Mouse (Mus musculus): ENCODE results near the gene Gipc1.
A peak's percentile ranks its signal among the peaks of the same experiment; 100 is the strongest.

The Gipc1 gene

DNA sequence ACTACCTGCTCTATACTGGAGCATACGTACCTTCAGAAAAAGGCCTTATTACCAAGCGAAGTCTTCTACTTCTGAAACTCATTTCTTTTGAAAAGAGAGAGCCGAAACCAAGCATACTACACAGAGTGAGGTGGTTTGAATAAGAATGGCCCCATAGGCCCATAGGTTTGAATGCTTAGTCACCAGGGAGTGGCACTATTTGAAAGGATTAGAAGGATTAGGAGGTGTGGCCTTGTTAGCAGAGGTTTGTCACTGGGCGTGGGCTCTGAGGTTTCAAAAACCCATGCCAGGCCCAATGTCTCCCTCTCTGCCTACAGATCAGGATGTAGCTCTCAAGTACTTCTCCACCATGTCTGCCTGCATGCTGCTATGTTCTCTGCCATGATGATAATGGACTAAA lies 4.4 kb upstream of the Gipc1 start:
- no peak for DNase-seq (ENCODE audit: low read depth, low spot score)

DNA sequence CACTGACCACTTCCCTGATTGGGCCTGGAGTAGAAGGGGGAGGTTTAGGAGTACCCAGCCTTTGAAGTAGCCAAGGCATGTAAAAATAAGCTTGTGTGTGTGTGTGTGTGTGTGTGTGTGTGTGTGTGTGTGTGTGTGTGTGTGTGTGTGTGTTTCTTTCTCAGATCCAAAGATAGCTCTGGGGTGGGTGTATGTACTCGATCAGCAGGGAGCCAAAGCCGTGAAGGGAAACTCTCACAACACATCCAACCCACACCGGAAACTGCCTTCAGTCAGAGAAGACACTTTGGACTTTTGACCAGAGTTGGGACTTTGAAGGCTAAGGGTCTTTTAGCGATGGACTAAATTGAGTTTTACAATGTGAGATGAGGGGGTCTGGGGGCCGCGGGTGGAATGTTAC lies 2.8 kb upstream of the Gipc1 start:
- DNase-seq (ENCODE audit: low read depth, low spot score): no peak

DNA sequence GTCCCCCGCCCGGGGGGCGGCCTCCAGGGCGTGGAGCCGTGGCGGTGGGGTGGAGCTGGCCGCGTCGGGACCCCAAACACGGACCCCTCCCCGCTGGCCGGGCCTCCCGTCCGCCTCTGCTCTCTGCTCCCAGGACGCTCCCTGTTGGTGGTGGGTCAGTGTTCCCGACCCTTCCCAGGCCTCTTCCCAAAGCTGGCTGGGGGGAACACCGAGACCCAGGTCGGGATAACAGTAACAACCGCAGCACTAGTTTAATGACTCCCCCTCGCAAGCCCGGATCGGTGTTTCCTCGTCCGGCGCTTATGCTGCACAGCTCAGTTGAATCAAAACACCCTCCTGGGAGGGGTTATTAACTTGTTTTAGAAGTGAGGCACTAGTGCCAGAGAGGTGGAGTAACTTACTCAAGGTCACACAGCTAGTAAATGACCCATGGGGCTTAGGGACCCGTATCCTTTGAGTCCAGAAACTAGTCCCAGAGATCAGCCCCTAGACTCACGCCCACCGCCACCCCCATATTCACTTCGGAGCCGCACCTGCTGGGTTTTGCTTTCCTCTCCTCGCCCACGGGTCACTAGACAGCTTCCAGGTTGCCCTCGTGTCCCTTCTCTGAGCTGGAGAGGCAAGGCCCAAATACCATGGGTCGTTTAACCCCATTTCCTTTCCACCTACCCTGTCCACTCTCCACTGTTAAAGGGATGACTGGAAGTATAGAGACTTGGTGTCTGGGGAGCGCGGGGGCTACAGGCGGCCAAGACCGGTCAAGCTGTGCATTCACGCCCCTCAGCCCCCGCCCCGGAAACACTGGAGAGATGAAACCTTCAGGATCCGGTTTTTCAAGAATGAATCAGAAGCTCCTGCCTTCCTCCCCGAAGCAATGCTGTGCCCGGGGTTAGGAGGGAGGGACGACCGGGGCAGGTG lies 526 bp downstream of the Gipc1 start:
- no peak for DNase-seq (ENCODE audit: low read depth, low spot score)

DNA sequence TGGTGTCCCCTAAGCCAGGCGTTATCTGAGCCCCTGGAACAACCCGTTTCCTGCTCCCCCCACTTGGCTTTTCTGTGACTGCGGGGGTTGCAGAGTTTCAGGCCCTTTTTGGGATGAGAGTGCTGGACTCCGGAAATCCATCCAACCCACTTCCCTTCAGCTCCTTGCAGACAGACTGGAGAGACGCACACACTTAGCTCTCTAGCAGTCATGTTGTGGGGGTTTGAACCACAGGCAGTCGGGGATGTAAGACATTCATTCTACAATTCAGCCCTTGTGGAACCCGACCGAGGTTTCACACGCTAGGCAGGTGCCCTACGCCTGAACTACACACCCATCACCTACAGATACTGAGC lies 1.2 kb downstream of the Gipc1 start:
- no peak for DNase-seq (ENCODE audit: low read depth, low spot score)

DNA sequence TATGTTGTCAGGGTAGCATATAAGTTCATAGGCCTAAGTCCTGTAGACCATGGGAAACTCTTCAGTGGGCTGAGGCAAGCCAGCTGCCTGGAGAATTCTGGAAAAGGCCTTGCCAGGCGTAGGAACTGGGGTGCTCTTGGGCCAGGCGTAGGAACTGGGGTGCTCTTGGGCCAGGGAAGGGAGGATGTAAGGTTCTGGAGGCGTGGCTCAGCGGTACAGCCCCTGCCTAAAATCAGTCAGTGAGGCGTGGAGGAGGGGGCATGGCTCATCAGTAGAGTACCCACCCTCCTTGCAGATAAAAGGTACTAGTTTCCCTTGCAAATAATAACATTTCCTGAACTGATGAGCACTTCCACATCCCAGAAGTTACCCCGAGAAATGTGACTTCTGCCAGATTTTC lies 2.2 kb downstream of the Gipc1 start:
- DNase-seq (ENCODE audit: low read depth, low spot score): no peak

DNA sequence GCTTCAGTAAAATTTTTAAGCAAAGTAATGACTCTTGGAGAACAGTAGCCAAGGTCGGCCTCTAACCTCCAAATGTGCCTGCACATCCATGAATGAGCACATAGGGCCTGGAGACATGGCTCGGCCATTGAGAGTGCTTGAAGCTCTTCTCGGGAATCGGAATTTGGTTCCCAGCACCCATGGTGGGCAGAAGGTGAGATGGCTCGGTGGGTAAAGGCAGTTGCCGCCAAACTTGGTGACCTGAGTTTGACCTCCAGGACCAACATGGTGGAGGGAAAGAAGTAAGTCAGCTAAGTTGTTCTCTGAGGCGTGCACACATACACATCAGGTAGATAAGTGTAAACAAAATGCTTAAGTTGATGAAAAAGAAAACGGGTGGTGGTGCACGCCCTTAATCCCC lies 3.6 kb downstream of the Gipc1 start:
- no peak for DNase-seq (ENCODE audit: low read depth, low spot score)

DNA sequence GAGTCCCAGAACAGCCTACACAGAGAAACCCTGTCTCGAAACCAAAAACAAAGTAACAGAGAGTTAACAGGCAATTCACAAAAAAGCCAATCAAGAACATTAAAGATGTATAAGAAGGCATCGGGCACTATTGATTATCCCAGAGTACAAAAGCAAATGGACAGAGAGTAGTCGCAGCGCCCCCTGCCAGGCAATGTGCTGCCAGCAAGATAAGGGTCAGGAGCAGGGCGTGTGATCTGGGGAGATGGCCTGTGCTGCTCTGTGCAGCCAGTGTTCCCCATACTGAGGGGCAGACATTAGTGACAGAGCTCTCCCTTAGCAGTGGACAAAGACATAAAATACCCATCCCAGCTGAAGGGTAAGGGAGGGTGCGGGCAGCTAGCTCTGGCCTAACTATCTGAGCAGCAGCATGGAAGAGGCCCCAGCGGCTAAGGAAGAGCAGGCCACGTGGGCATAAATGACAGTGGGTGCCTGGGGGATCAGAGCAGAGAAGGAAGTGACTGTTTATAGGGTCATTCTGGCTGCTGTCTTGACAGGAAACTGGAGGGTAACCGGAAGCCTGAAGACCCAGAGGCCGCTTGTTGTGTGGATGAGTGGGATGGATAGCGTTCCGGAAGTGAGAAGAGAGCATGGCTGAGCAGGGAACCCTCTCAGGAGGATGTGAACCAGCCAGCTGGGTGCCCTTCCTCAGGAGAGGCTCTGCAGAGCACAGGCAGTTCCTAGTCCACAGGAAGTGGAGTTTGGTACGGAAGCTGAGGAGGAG lies 4.2 kb downstream of the Gipc1 start:
- no peak for DNase-seq (ENCODE audit: low read depth, low spot score)

DNA sequence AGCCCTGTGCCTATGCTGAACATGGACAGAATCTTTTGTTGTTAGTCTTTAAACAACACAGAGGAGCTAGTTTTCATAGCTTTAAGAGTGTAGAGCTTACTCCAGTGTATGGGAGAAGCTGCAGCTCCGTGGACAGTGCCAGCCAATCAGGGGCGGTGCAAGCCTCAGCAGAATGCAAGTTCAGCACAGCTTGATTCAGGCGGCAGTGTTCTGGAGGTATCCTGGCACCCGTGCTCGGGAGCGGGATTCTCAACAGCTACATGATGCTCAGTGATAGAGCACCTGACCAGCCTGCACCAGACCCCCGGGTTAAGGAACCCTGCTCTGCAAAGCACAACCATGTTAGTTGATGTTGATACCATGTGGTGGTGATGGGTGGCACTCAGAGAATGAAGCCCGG lies 8.1 kb downstream of the Gipc1 start:
- DNase-seq (ENCODE audit: low read depth, low spot score): no peak

DNA sequence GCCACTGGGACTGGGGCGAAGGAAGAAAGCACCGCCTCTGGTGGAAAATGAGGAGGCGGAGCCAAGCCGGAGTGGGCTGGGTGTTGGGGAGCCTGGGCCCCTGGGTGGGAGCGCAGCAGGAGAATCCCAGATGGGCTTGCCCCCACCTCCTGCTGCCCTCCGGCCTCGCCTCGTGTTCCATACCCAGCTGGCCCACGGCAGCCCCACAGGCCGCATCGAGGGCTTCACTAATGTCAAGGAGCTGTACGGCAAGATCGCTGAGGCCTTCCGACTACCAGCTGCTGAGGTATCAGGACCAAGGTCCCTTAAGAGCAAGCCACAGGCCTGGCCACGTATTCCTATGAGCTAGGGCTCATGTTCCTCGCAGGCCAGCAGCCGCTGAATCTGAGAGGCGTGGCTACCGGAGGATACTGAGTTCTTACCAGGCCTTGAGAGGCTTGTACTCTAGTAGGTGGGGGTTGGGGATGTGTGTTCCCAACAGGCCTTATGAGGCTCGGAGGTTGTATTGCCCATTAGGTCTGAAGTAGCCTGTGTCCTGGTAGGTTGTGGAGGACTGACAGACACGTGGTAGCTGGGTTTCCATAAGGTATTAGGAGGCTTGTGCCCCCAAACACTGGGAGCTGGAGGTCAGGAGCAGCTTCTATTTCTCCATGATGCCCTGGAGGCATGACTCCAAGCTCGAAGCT lies 8.7 kb downstream of the Gipc1 start:
- no peak for DNase-seq (ENCODE audit: low read depth, low spot score)

DNA sequence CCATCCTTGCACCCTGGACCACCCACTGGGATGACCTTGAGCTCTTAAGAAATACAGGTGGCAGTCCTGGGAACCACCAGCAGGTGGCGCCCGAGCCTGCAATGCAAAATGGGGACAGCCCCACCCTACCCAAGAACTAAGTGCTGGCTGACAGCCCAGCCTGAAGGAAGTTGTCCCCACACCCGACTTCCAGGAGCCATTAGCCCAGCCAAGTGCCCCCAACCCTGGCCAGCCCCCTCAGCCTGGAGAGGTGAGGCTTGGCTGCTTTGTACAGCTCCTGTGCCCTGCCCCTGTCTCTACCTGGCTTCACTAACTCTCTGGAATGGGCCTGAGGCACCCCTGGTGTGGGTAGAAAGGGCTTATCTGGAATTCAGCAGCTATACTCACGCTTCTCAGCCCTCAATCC lies 9.9 kb downstream of the Gipc1 start:
- peak; percentile 28 for DNase-seq (ENCODE audit: low read depth, low spot score)

DNA sequence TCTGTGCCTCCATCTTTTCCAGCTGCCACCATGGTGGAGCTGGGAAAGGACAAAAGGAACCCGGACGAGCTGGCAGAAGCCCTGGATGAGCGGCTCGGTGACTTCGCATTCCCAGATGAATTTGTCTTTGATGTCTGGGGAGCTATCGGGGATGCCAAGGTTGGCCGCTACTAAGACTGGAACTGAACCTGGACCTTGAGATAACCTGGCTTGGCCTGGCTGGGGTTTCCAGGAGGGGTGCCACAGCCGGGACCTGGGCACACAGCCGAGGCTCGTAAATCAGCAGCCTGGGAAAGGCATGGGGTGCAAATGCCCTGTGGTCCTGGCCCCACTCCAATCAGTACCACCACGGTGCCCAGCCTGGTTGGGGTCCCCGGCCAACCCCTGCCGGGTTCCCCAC lies 11.6 kb downstream of the Gipc1 start:
- no peak for DNase-seq (ENCODE audit: low read depth, low spot score)

DNA sequence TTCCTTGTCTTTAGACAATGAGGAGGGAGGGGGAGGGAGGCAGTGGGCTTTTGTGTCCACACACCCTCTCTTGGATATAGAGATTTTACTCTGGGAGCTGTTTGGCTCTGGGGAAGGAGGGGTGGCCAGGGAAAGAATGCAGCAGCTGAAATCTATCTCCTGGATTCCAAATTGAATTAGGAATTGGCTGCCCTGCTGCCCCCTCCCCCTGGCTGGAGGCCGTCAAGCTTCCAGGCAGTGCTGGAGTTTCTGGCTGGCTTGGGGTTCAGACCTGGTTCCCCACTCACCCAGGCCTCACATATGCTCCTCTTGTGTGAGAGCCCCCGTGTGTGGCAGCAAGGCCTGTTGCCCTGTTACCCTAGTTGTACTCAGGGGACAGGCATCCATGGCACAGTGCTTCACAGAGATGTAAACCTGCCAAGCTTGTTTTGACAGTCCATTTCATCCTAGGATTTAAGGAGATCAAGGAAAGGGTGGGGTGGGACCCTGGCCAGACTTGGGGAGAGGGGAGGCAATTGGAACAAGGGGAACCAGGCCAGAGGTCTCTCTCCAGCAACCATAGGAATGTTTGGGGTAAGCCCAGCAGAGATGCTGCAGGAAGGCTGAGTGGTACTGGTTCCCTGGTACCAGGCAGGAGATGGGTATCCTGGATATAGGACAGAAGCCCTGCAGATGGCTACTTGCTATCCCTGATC lies 12.6 kb downstream of the Gipc1 start:
- DNase-seq (ENCODE audit: low read depth, low spot score): no peak

DNA sequence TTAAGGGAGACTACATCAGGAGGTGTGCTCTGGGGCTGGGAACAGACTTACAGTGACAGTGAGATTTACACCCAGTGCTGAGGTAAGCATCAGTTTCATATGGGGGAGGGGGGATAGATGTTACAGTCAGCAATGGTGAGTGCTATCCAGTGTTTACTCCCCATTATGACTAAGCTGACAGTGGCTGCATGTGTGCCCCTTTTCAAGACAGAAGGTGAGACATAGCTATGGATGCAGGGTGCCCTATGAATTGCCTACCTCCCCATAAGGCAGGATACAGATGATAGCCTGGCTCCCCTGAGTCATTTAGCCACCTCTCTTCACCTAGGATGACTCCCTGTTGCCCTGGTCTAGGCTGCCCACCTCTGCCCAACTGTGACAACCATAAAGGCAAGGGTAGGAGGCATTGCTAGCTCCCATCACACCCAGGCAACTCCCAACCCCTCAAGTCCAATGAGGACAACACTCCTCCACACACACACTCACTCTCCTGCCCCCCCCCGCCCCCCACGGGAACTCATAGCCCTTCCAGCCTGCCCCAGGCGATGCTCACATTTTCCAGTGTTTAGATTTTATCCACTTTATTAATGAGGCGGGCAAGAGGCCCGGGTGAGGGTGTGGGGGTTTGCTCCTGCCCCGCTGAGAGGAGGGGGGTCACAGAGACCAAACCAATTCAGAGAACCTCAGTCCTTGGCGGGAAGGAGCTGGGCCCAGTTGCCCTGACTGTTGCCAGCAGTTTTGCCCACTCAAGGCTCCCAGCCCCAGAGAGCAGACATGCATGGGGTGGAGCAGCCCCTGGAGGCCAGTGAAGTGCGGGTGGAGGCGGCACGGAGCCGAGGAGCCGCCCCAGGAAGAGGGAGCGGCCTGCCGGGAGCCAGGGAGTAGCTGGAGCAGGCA lies 13.7 kb downstream of the Gipc1 start, which contains the start of gene Ptger1:
TSS of gene Ptger1 (plus strand) at position 710 of the 897 bp plus-strand sequence.
- DNase-seq (ENCODE audit: low read depth, low spot score): no peak

DNA sequence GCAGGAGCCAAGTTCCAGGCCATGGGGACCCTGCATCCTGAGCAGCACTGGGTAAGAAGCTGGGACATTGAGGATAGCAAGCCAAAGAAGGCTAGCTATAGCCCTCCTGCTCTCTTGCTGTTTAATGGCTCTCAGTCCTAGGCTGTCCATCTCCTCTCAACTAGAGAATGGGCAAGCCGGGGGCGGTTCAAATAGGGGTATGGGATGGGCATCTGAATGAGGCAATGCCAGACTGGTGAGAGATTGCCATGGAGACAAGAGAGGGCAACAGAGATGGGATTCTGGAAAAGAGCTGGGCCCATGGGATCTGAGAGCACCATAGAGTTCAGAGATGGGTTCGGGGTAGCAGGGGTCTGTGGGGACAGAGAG lies 14.4 kb downstream of the Gipc1 start:
- no peak for DNase-seq (ENCODE audit: low read depth, low spot score)

DNA sequence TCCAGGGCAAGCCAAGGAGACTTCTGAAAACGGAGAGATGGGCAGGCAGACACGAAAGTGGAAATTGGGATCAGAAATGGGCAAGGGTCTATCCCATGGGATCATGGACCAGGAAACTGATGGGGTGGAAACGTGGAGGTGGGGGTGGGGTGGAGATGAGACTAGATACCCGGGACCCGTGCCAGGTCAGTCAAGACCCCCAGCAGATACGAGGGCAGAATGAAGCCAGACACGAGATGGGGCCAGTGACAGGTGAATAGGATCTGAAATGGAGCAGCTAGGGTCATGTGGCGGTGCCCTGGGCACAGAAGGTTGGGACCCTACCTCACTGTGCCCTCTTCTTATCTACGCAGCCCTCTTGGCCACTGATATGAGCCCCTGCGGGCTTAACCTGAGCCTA lies 15.0 kb downstream of the Gipc1 start:
- DNase-seq (ENCODE audit: low read depth, low spot score): no peak

DNA sequence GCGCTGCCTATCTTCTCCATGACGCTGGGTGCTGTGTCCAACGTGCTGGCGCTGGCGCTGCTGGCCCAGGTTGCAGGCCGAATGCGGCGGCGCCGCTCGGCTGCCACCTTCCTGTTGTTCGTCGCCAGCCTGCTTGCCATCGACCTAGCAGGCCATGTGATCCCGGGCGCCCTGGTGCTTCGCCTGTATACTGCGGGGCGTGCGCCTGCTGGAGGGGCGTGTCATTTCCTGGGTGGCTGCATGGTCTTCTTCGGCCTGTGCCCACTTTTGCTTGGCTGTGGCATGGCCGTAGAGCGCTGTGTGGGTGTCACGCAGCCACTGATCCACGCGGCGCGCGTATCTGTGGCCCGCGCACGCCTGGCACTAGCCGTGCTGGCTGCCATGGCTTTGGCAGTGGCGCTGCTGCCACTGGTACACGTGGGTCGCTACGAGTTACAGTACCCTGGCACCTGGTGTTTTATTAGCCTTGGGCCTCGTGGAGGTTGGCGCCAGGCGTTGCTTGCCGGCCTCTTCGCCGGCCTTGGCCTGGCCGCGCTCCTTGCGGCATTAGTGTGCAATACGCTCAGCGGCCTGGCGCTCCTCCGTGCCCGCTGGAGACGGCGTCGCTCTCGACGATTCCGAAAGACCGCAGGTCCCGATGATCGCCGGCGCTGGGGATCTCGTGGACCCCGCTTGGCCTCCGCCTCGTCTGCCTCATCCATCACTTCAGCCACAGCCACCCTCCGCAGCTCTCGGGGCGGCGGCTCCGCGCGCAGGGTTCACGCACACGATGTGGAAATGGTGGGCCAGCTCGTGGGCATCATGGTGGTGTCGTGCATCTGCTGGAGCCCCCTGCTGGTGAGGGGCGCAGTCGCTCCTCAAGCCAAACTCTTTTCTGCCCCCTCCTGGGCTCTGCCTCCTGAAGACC lies 15.8 kb downstream of the Gipc1 start:
- DNase-seq (ENCODE audit: low read depth, low spot score): peak; percentile 55

DNA sequence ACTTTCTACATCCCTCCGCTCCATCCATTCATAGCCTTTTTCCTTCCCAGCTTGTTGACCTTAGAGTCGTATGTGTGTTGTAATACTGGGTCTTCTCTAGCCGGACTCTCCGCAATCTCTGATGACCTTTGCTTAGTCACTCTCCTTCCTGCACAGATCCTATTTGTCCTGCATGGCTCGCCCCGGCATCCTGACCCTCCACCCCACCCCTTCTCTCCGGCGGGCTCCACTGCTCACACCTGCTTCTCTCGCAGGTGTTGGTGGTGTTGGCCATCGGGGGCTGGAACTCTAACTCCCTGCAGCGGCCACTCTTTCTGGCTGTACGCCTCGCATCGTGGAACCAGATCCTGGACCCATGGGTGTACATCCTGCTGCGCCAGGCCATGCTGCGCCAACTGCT lies 16.5 kb downstream of the Gipc1 start:
- DNase-seq (ENCODE audit: low read depth, low spot score): no peak

DNA sequence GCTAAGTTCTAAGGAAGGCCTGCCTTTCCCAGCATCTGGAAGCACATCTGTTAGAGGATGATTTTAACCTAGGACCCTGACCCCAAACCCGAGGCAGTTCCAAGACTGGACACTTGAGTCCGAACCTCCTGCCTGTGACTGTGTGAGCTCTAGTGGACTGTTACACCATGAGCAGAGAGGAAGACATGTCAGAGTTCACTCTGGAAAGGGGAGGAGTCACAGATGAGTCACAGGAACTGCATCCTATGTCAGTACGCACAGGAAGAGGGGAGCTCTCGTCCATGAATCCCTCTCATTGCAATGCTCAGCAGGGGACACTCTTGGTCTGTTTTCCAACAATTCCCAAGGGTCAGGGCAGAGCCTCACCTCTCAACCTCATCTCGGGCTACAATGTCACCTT lies 20.5 kb downstream of the Gipc1 start:
- DNase-seq (ENCODE audit: low read depth, low spot score): no peak

DNA sequence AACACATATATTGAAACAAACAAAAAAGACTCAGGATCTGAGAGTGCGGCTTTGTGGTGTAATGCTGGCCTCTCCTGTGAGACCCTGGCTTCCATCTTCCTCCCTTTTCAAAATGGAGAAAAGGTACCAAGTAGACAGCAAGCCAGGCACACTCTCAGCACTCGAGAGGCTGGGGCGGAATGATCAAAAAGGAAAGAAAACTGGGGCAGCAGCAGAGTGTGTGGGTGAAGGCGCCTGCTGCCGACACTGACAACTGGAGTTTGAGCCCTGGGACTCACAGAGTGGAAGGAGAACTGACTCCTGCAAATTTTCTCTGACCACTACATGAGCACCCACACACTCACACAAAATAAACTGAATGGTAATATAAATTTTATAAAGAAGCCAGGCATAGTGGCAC lies 22.0 kb downstream of the Gipc1 start:
- DNase-seq (ENCODE audit: low read depth, low spot score): no peak

DNA sequence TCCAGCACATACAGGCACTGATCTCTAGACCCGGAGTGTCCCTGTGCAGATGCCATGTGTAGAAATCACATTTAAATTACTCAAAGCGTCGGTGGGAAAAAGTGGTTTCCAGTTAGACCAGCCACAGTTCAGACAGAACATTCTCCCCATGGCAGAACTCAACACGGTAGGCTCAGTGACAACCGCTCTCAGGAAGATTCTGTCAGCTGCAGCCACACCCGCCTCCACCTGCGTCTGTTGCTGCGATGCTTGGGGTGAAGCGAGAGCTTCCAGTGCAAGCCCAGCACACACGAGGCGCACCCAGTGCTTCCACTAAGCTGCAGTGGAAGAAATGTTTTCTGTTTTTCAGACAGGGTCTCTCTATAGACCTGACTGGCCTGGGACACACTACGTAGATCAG lies 27.4 kb downstream of the Gipc1 start:
- DNase-seq (ENCODE audit: low read depth, low spot score): no peak
